Mouse (Mus musculus) adrenal gland, adult 18-20 months (tissue): ENCODE measurements around the gene Shox2. TPM values are rescaled to one million over a fixed set of nuclear protein-coding genes. Genes with fewer than 3 reads are reported as not detected.

ENCODE experiments used
- DNase-seq, 2 experiments: peaks; one replicate each; pipeline ENCODE4 v3.0.0; 2021 to 2022; ENCODE audit warnings: low spot score in 2 of 2
- long read RNA-seq, 2 experiments: library from polyadenylated mRNA; stranded (forward); transcript quantifications; one replicate each; pipeline ENCODE4 v2.0.0; 2021
- total RNA-seq, 2 experiments: library from RNA; stranded (reverse); gene quantifications; 1 replicate in 1 of 2; 2 replicates in 1 of 2; pipeline ENCODE4 v1.2.3; 2021

Shox2 gene
- total RNA-seq: 1 to 10 TPM; 1.8 TPM
- long read RNA-seq, experiment 1, partial matches to known transcripts: 0 of 2 reads
- long read RNA-seq, experiment 1, other reads (novel, unspliced or antisense): 0 of 2 reads
- long read RNA-seq, experiment 2: 0 reads

DNA sequence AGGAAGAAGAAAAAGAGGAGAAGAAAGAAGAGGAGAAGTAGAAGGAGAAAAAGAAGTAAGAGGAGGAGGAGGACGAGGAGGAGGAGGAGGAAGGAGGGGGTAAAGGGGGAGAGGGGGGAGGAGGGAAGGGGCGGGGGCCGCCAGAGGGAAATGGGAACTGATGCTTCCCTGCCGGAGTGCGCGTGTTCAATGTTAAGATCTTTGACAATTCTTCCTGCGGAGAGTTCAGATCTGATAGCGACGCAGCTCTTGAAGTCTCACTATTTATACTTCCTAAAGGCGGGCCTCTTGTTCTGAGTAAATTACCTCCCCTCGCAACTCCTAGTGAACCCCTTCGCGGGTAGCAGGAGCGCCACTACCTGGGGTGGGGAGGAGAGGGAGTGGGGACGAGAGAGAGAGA is at the start of gene Shox2:
TSS of gene Shox2 (minus strand) at position 66 of the 400 bp plus-strand sequence.
- DNase-seq: no peak

- DNase-seq: no peak
Observed at GRCm38 (mm10) chr3:66996820-66997219, 15.2 kb upstream of the Shox2 start.

- DNase-seq: no peak
Observed at GRCm38 (mm10) chr3:66986287-66986560, 4.7 kb upstream of the Shox2 start.

GRCm38 (mm10) chr3:66985539-66986286 is 4.1 kb upstream of the Shox2 start:
- DNase-seq: peak; percentile 68 to 73

DNA sequence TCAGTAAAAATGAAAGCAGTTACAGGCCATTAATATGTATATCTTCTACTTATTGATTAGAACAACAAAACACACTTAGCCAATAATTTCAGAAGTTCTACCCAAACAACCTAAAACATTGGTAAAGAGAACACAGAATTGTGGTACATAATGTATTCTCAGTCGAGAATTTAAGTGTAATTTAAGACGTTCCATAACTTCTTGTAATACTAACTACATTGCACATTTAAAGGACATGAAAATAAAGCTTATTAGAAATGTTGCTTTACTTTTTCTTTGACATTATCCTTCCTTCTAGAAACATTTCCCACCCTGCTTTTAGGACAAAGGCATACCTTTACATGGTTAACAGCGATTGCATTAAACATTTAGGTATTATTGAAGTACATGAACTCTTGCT is 1.9 kb upstream of the Shox2 start:
- no peak for DNase-seq

DNA sequence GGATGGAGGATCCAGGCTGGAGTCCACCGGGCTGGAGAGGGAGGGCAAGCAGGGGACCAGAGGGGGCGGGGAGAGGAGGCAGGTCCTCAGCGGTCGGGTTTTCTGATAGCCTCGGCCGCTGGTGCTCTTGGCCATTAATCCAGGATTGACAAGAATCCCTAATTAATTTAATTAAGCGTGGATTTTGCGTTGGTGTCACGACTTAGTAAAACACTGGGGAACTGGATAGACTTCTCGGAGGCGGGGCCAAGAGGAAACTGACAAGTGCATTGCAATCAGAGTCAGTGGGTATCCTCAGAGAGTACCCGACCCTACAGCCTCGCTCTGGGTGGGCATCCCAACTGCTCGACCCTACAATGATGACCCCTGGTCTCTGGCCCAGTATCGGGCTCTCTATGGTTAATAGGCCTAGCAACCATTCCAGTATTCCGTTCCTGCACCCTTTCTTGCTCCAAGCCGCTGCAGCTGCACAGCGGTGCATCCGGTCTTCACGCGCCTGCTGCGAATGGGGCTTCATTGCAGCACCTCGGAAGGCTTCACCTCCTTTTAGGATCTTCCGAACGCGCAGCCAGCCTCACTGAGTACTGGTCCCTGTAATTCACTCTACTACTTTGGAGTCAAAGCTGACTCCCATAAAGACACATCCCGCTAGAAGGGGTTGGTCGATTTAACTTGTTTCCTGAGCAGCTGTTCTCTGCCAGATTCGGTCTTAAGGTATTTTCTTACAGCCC is 775 bp upstream of the Shox2 start:
- peak; percentile 23 to 26 for DNase-seq

- peak; percentile 76 to 77 for DNase-seq
Observed at GRCm38 (mm10) chr3:66981101-66981661, 390 bp downstream of the Shox2 start, which contains the start of gene Rsrc1. Gene Rsrc1, plus strand, starts transcription at chr3:66981390.

- DNase-seq: no peak
Observed at GRCm38 (mm10) chr3:66980111-66980975, 1.2 kb downstream of the Shox2 start.

- no peak for DNase-seq
Observed at GRCm38 (mm10) chr3:66979491-66979890, 2.1 kb downstream of the Shox2 start.

GRCm38 (mm10) chr3:66978457-66979381 is 2.9 kb downstream of the Shox2 start:
- peak; percentile 8 to 30 for DNase-seq

DNA sequence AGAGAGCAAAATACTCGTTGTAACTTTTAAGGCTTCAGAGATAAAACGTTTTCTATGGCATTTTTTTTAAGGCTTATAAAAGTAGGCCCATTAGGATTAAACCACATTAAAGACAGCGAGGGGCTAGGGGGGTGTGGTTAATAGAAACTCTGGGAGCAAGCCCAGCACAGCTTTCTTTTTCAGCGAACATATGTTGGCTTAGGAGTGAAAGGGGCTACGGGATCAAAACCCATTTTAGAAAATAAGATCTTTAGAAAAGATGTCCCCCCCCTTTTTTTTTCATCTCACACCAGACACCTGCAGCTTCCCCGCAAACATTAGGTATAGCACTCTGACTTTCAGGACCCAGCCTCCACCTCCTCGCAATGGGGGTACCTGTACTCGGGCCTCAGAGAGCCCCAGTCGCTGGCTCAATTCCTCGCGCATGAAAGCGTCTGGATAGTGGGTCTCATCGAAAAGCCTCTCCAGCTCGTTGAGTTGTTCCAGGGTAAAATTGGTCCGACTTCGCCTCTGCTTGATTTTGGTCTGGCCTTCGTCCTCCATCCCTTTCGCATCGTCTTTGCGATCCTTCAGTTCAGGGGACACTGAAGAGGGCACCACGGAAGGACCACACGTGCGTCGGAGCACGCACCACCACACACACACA is 3.6 kb downstream of the Shox2 start:
- DNase-seq: no peak

GRCm38 (mm10) chr3:66976889-66977615 is 4.5 kb downstream of the Shox2 start:
- DNase-seq: no peak

DNA sequence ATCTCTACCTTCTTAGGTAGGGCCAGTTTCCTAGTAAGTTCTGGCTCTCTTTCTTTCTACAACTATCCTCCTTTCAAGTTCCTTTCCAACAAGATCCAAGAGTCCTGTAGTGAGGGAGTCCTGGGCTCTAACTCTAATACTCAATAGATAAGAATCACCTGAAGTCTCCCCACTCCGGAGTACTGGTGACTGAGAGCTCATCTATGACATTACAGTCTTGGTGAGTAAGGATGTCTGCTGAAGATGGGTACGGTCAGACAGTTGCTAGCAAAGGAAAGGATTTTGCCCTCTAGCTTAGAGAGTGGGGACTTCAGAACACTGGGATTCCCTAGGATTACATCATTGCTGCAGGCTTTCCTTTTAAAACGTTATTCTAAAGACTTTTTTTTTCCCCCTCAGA is 7.1 kb downstream of the Shox2 start:
- DNase-seq: no peak

- peak; percentile 19 to 27 for DNase-seq
Observed at GRCm38 (mm10) chr3:66973391-66973943, 8.1 kb downstream of the Shox2 start.

GRCm38 (mm10) chr3:66972191-66972950 is 9.2 kb downstream of the Shox2 start:
- DNase-seq: no peak

DNA sequence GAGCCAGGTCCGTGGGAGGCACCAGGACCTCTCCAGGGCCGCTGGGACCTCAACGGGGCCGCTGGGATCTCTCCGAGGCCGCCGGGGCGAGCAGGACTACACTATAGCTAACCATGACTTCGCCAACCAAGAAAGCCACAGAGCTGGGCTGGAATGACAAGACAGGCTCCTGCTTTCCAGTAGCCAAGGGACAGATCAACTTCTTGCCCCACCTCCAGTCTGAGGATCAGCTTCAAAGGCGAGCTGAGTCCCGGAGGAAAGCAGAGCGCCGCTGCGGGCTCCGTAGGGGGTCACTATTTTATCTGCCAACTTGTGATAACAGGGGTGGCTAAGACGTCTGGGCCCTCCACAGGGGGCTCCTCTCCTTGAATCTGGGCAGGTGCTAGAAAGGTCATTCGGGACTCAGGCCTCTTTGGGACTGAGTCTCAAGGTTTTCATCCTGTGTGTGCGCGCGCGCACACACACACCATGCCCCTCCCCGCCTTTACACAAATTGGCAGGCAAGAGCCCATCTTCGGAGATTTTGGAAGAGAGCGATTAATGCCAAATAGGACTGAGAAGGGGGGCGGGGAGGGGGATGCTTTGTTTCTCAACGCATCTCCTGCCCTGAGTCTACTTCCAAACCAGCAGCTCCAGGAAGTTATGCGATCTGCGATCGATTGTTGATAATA is 10.8 kb downstream of the Shox2 start:
- DNase-seq: no peak

DNA sequence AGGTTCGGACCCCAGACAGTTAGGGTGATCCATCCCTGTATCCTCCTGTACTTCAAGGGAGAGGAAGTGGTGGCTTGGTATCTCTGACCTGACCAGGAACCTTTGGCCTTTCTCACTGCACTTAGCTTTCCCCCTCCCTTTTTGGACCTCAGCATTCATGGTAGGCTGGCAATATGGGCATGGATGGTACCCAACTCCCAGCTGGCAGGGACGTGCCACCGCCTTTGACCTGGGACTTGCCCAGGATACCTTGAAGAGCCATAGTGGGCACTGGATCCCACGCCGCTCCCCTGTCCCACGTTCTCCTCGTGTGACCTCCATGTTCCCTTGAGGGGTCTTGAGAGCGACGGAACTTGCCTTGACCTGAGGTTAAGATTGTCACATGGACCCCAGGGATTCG is 11.3 kb downstream of the Shox2 start:
- no peak for DNase-seq
